Mouse (Mus musculus) kidney, adult 9 months (tissue): ENCODE measurements around the gene Tmem167.

Source experiments
- DNase-seq: peaks from one replicate; pipeline ENCODE4 v3.0.0; 2022

The Tmem167 gene

DNA sequence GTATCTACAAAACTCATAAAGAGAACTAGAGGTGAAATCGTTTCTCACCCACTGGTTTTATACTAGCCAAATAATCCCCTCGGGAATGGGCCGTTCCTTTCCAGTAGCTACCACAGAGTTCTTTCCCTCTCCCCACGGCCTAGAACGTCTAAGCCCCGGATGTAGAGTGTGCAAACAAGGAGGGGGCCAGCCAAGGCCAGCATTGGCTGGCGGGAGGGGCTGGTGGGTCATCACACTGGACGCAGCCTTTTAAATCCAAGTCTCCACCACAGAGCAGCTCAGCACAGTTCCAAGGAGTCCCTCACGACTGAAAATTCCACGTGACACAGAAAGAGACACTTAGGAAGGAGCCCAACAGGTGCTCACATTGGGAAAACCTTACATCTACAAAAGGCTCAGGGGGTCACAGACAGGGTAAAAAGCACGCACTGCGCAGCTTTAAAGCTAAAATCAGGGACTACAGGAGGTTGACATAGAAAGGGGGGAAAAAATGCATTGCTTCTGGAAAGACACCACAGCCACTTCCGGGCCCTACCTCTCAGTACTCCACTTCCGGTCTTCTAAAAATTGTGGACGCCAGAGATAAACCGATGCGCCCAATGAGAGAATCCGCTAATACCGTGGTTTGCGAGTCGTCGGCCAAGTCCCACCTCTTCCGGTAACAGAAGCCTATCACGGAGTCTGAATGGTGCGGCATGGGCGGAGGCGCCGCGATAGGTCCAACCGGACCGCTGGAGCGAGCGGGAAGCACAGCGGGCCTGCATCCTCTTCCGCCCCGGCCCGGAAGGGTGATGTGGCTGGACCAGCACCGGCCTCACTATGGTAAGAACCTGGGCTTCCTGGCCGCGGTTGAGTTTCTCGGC lies at the start of gene Tmem167, which contains the start of gene Xrcc4:
Gene Tmem167 (plus strand): TSS at position 162 of the 863 bp plus-strand sequence.
Gene Xrcc4 (minus strand): TSS at position 647 of the 863 bp plus-strand sequence.
- peak; percentile 99 for DNase-seq

DNA sequence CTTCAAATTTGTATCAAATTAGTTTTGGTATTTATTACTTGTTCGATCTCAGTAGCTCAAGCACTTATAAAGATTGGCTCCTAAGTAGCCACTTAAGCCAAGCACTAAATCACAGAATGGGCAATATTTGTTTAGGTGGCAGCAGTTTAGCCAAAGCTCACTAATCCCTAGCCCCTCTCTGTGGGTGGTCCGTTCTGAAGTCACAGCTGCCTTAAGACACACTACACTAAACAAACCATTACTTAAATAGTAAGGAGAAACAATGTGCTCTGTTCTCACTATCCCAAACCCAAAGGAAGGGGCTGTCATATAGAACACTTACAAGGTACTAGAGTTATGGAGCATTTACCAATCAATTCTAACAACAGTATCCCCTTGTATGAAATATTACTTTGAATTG lies 49.3 kb upstream of the Tmem167 start:
- no peak for DNase-seq

DNA sequence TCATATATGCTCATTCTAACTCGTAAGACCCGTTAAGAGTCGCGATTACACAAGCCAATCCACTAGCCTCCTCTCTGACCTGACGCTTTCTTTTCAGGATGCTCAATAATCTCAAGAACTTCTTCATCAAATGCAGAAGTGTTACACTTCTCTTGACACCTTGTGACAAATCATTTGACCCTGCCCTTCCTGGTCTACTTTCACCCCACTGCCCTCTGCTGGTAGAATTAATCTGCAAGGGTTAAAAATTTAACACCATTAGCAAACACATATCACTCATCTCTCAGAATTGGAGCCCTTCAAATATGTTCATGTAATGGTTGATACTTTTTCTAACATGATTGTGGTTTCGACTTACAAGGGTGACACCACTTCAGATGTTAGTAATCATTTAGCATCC lies 37.2 kb upstream of the Tmem167 start:
- no peak for DNase-seq

DNA sequence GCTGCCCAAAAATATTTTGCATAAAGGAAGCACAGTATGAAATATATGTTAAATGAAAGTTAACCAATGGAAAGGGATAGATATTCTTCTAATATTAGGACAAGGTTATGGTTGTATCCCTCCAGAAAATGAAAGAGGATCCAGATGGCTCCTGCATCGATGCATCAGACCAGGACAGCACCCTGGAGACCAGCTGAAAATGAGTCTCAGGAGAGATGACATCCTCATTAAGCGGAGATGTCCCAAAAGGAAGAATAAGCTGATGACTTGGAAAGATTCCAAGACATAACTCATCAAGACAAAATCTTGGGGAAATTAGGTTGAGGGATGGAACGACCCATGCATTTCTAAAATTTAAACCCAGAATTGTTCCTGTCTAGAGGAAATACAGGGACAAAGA lies 36.5 kb upstream of the Tmem167 start:
- no peak for DNase-seq

DNA sequence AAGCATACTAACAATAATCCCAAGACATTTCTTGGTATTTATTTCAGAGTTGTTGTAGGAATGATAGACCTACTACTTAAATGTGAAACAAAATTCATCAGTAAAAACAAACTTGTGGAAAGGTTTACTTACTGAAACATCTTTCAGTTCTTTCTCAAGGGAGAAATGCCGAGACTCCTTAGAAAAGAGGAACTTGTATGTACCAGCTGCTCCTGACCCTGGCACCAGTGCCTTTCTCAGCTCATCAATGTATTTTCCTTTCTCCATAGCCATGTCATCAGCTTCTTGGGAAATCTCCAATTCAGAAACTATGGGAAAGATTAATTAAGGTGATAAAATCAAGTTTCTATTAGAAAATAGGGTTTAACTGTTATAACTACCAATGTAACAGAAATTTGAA lies 27.0 kb upstream of the Tmem167 start:
- no peak for DNase-seq

DNA sequence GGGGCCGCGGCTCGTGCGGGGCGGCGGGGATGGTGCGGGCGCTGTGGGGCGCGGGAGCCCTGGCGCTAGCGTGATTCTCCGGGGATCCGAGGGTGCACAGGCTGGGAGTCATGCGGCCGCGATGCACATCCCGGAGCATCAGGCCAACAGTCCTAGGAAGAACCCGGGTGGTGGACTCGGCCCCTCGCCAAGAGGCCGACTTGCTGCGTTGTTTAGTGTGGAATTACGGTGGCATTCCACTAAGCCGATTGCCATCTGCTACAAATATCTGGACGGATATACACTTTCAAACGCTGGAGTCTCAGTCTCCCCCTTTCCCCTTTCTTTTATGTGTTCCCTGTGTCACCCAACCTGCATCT lies 881 bp downstream of the Tmem167 start:
- DNase-seq: no peak

DNA sequence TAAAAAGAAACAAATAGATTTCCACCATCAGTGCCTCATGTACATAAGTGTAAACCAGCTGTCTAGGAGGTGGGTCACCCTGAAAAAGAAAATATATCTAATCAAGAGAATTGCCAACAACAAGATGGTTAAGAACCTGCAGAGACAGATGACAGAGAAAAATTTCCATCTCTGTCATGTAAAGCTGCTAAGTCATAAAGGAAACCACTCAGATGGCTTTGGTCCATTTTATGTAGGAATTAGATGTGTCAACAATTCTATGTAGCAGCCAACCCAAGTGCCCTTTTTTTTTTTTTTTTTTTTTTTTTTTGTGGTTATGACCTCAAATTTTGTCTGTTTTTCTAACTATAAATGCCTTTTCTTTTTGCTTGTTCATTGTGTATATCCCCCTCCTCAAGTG lies 12.6 kb downstream of the Tmem167 start:
- no peak for DNase-seq

DNA sequence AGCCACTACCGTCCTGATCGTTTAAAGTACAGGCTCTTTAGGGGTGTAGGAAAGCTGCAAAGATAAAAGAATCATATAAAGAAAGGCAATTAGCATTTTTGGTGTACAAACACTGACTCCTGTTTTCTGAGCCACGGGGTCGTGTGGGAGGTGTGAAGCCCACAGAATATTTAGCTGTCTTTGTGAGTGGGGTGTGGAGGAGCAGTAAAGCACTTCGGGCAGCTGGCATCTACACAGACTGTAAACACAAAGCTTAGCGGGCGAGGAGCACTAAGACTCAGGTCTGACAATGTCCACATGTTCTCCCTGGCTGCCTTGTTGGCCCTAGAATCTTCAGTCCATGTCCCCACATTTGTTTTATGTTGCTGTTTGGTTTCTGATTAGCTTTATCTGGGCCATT lies 17.2 kb downstream of the Tmem167 start:
- no peak for DNase-seq

DNA sequence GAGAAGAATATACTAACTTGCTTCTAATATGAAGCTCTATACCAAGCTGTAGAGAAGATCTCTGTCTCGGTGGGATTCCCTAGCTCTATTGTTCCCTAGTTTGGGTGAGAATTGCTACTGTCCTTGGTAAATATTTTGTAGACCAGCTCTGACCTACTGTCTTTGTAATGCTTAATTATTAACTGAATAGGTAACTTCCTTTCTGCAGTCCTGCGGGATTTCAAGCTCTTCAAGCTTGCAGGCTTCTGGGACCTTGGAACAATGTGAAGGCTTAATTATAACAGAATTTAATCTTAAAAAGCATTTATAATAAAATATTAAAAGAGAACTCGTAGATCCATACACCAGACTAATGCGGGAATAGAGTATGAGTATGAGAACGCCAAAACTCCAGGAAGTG lies 19.8 kb downstream of the Tmem167 start:
- peak; percentile 62 for DNase-seq

DNA sequence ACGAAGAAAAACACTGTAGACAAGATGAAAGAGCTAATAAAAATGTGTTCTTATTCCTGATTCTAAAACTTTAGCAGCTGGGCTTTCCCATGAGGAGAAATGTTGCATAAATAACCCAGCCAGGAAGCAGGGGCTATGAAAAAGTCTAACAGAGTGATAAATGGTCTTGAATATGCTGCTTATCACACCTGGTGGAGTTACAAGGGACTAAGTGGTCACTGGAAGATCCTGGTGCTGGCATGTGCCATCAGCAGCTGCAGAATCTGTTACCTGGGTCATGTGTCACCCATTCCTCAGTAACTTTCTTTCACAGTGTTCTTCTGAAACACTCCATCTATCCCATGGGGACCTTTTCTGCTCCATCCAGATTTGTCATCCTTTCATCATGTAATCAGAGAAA lies 22.8 kb downstream of the Tmem167 start:
- no peak for DNase-seq

DNA sequence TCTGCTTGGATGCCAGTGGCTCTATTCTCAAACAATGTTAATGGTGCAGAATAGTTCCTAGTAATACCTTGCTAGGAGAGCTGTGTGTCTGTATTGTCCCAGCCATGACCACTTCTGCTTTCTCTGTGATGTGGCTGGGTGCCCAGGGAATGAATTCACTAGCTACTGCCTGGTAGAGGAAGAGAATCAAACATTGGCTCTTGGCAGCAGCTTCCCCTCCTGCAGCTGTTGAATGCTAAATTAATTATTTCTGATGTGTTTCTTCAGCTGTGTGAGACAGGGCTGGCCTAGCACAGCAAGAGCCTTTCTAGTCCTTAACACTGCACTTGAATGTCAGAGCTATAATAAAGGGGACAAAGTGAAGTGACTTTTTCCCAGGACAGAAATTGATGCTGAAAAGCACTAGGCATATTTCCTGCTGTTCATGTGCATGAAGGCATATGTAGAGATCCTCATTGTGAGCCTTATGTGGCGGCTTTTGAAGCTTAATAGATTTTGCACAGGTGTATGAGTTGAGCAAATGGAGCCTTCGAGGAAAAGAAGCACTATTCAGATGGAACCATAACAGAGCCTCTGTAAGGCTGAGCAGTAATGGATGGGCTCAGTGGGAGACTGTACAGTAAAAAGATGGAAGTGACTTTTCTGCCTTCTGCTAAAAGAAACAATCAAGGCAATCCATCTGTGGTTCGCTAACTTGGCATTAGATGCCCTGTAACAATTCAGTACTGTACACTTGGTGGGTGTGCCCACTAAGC lies 47.4 kb downstream of the Tmem167 start:
- DNase-seq: peak; percentile 4

DNA sequence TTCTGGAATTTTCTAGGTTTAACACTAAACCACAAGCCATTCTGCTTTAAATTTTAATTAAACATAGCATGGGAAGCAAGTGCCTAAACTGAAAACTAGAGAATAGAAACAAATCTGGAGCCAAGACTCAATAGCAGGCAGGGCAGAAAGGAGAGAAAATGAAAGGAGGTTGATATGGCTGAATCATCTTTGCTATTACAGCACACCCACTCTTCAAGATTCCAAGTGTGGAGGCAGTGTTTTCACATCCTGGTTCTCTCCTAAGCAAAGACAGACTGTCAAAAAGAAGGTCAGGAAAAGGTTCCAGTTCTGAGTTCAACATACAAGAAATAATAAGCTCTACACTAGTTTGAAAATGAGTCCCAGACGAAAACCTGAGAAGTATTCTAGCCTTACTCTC lies 52.8 kb downstream of the Tmem167 start:
- no peak for DNase-seq

DNA sequence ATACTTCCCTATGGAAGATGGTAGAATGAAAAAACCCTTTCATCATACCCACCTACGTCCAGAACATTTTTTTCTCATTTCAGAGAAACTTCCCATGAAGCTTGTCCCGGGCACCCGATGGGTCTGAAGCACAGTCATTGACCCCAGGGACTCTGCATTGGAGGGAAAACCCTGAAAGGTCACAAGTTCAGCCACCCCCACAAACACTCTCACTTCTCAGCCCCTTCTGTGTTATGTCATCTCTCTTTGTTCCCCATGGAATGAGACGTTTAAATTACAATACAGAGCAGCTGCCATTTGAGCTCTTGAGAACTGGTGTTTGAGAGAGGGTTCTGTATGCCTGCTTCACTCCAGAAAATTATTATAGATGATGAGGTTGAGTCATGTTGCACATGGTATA lies 54.3 kb downstream of the Tmem167 start:
- no peak for DNase-seq

DNA sequence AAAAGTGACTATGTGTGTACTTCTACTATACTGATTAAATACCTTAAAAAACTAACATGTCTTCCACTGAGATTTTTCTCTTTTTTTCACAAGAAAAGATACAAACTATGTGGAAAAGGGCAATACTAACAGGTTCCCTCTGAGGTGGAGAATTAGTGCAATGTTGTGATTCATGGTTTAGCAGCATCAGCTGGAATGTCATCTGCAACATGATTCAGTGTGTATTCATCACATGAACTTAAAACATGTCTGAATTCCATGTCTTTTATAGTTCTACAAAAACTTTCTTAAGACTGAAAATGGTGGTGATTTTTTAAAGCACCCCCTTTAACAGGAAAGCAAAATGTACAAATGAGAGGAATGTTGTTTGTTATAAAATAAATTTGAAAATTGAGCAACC lies 63.0 kb downstream of the Tmem167 start:
- DNase-seq: no peak

DNA sequence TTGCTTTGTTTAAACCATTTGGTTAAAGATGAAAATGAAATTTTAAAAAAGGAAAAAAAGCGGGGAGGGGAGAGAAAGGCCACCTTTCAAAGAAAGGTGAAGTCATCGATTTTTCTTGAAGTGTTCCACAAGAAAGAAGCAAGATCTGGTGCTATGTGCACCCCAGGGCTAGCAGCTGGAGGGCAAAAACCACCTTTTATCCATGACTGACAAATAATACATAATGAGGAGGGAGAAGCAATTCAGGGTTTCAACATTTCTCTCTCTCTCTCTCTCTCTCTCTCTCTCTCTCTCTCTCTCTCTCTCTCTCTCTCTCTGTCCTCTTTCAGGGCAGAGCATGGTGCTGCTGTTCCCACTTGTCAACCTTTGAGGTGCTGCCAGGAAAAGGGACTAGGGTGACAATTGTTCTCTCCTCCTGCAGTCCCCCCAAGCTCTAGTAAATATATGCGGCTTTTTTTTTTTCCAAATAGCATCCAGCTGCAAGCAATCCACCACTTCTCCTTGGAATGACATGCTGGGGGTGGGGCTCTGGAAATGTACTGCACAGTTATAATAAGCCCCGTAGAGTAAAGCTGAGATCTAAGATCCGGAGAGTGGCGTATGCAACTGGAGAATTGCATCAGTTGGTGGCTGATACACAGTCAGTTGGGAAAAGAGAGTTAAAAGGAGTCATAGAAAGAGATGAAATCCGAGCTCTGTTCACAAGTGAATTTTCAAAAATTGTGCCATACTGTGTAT lies 63.8 kb downstream of the Tmem167 start:
- DNase-seq: no peak

DNA sequence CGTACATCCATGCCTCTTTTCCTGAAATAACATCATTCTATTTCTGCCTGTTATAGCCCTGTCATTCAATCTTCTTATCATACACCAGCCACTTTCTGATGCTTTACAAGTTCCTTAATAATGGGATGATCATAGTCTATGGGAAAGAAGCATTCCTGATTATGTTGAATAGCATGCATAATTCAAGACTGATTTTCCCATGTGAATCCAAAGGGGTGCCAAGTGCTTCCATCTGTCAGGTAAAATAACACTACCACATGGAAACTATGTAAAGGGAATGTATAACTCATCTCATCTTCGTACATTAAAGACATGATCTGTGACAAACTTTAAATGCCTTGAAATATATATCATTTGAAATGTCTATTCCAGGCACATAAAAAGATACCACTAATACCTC lies 75.2 kb downstream of the Tmem167 start:
- no peak for DNase-seq

DNA sequence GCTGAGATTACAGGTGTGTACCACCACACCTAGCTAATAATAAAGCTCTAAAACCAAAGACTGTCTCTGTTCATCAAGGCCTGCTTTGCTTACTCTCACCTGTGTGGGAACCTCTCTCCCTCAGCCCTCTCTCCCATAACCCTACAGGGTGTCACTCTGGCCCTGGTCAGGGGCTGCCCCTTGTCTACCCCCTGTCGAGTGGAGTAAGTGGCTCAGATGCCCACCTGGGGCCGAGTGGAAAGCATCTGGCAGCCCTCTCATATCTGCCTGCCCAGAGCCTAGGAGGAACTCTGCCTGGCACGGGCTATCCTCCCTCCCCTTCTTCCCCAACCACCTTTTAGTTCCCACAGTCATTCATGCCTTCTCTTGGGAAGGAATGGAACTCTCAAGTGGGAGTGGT lies 78.1 kb downstream of the Tmem167 start:
- no peak for DNase-seq

DNA sequence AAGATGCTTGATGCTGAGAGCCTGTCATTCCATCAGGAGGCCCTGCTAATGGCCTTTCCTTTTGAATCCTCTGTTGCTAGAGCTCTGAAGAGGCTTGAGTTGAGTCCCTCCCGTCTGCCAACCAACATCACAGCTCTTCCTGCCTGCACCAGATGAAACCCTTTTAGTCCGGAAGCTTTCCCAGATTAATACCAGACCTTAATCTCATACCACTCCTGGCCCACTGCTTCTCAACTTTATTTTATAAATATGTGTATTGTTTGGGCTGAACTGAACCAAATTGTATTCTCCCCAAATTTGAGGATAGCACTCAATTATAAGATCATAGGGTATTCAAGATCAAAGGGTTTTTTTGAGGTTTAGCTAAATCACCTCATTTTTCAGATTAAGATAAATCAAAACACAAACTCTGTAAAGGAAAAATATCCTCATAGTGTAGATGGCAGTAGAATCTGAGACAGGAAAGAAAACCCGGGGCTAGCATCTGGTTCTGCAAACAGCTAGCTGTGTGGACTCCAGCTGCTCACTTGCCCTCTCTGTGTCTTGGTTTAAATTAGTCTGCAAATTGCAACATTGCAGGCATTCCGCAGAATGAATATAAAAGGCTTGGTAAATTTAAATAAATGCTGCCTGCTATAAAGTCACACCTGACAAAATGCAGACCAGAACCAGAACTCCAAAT lies 81.3 kb downstream of the Tmem167 start:
- no peak for DNase-seq

DNA sequence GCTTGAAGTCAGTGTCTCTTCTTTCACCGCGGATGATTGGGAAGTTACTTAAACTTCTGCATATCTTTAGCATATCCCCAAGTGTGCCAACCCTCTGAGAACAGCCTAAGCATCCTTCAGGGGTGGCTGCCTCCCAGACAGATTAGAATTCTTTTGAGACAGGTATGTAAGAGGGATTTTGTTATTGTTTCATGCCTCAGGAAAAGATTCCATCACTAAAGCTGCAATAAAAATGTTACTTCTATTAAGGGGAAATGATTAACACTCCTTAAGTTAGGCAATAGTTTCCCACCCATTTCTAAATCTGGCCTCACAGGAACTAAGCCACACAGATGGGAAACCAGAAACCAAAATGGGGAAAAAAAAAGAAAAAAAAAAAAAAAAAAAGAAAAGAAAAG lies 81.9 kb downstream of the Tmem167 start:
- no peak for DNase-seq

DNA sequence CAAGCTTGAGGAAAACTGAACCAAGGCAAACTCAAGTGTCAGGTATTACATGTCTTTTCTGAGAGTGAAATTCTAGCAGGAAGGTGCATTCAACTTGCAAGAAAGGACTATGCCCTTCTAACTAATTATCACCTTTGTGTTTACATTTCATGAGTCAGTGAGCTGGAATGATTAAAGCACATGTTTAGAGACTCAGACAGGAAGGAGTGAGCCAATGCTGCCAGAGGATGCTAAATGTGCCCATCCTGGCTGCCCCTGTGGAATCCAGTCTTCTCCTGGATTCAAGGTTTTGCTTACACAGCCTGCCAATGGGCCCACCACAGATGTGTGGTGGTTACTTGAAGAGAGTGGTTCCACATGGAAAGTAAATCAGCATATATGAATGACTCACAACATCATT lies 82.5 kb downstream of the Tmem167 start:
- peak; percentile 26 for DNase-seq

DNA sequence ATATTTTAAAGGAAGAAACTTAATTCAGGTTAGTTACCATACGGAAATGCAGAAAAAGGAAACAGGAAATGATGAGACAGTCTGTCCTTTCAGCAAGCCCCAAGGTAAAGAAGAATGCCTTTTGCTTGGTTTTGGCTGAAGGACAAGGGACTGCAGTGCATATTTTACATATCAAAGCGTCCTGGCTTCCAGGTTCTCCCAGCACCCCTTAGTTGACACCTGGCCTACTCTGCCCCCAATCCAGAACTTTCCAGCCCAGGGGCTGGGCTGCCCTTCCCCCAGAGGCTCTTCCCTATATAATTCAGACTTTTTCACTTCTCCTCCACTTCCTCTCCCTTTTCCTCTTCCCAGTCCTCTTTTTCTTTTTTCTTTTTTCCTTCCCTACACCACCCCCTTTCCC lies 86.7 kb downstream of the Tmem167 start:
- no peak for DNase-seq

DNA sequence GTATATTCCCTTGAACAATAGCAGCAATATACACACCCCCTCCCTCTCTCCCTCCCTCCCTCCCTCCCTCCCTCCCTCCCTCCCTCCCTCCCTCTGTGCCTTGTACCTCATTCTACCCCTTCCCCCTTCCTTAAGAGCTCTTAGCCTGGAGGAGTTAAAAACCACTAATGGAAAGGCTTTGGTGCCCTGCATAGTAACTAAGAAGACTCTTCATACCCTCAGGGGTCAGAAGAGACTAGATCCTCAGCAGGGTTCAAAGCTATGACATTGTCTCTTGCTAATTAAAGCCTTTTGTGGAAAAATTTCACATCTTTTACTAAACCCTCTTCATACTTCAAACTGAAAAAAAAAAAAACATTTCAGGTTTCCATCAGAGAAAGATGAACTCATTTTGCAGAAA lies 93.3 kb downstream of the Tmem167 start:
- DNase-seq: no peak

DNA sequence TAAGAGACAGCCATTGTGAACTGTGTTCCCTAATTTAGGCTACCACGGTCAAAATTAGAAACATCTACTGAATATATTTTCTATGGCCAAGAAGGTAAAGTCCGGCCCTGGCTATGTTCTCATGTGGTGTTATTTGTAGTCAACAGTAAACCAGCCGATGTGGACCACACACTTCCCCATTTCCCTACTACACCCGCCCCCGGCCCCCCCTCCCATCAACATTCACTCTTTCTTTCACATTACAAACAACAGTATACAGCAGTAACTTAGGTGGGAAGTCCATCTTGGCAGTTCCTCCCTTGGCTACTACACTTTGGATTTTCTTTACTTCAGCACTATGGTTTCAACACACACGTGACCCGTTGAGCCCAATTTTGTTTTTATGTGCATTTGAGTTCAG lies 94.6 kb downstream of the Tmem167 start:
- DNase-seq: no peak
